Mouse (Mus musculus) MEL (cell line): ENCODE data around the gene Csnk2b. TPM values are rescaled to one million over a fixed set of nuclear protein-coding genes. Genes with fewer than 3 reads are reported as not detected.

Source experiments
- DNase-seq: peaks from one replicate; pipeline ENCODE4 v3.0.0; 2011; ENCODE audit warnings: low read depth, low spot score
- H3K27ac ChIP-seq: 2 replicates; pipeline ENCODE4 v1.5.1; 2012; ENCODE audit warnings: low read depth, mild to moderate bottlenecking, control low read depth, low read length, moderate library complexity; ENCODE audit not compliant: control insufficient read depth
- H3K27me3 ChIP-seq, 2 experiments: fragments of 150-350 bp in 1 of 2; sonication (generic) in 1 of 2; 2 replicates each; pipeline ENCODE4 v1.6.1; 2012; ENCODE audit warnings: low read length in 2 of 2, mild to moderate bottlenecking in 2 of 2, improper control_type of control experiment in 1 of 2, moderate library complexity in 1 of 2; ENCODE audit not compliant: insufficient read depth in 2 of 2, control insufficient read depth in 1 of 2
- H3K36me3 ChIP-seq, 2 experiments: 2 replicates each; pipeline ENCODE4 v1.6.1; 2012 to 2014; ENCODE audit warnings: low read length in 2 of 2, improper control_type of control experiment in 1 of 2, inconsistent platforms in 1 of 2, mild to moderate bottlenecking in 1 of 2; ENCODE audit not compliant: insufficient read depth in 2 of 2, control insufficient read depth in 1 of 2
- H3K4me1 ChIP-seq, 2 experiments: fragments of 150-350 bp in 1 of 2; sonication (generic) in 1 of 2; 2 replicates each; pipeline ENCODE4 v1.6.1; 2012; ENCODE audit warnings: low read length in 2 of 2, improper control_type of control experiment in 1 of 2, mild to moderate bottlenecking in 1 of 2; ENCODE audit not compliant: insufficient read depth in 2 of 2, control insufficient read depth in 1 of 2
- H3K4me3 ChIP-seq, 2 experiments: fragments of 150-350 bp in 1 of 2; sonication (generic) in 1 of 2; 2 replicates each; pipeline ENCODE4 v1.5.1; 2012; ENCODE audit warnings: low read depth in 2 of 2, low read length in 2 of 2, mild to moderate bottlenecking in 2 of 2, moderate library complexity in 2 of 2, control low read depth in 1 of 2, improper control_type of control experiment in 1 of 2; ENCODE audit not compliant: control insufficient read depth in 1 of 2, insufficient read depth in 1 of 2
- H3K79me2 ChIP-seq: 2 replicates; pipeline ENCODE4 v1.6.1; 2012; ENCODE audit warnings: mild to moderate bottlenecking, low read length, moderate library complexity; ENCODE audit not compliant: control insufficient read depth, poor library complexity, insufficient read depth
- H3K9ac ChIP-seq: 2 replicates; pipeline ENCODE4 v1.6.1; 2012; ENCODE audit warnings: low read depth, mild to moderate bottlenecking, control low read depth, low read length, moderate library complexity; ENCODE audit not compliant: control insufficient read depth, poor library complexity, severe bottlenecking
- H3K9me3 ChIP-seq: fragments of 150-350 bp; sonication (generic); replicated peaks from 2 replicates; pipeline ENCODE4 v1.6.1; 2012; ENCODE audit warnings: mild to moderate bottlenecking, low read length, improper control_type of control experiment, moderate library complexity; ENCODE audit not compliant: insufficient read depth
- BHLHE40 ChIP-seq: IDR thresholded peaks from 2 replicates; pipeline ENCODE4 v1.6.1; 2012; ENCODE audit warnings: low read depth, mild to moderate bottlenecking, inconsistent platforms, low read length, improper control_type of control experiment, borderline replicate concordance
- CHD1 ChIP-seq: IDR thresholded peaks from 2 replicates; pipeline ENCODE4 v1.6.1; 2012; ENCODE audit warnings: low read depth, mild to moderate bottlenecking, inconsistent platforms, low read length, improper control_type of control experiment
- CHD2 ChIP-seq: IDR thresholded peaks from 2 replicates; pipeline ENCODE4 v1.6.1; 2011; ENCODE audit warnings: low read length, improper control_type of control experiment
- E2F4 ChIP-seq: IDR thresholded peaks from 2 replicates; pipeline ENCODE4 v1.6.1; 2011; ENCODE audit warnings: low read depth, low read length, improper control_type of control experiment, borderline replicate concordance
- EP300 ChIP-seq, 2 experiments: IDR thresholded peaks; 2 replicates each; pipeline ENCODE4 v1.6.1; 2011; ENCODE audit warnings: improper control_type of control experiment in 2 of 2, low read length in 2 of 2, low read depth in 1 of 2, mild to moderate bottlenecking in 1 of 2
- ETS1 ChIP-seq: IDR thresholded peaks from 2 replicates; pipeline ENCODE4 v1.6.1; 2012; ENCODE audit warnings: low read depth, mild to moderate bottlenecking, inconsistent platforms, low read length, improper control_type of control experiment, moderate library complexity
- GATA1 ChIP-seq: IDR thresholded peaks from 2 replicates; pipeline ENCODE4 v1.6.1; 2011; ENCODE audit warnings: low read depth, low read length, improper control_type of control experiment
- HCFC1 ChIP-seq: IDR thresholded peaks from 2 replicates; pipeline ENCODE4 v1.6.1; 2012; ENCODE audit warnings: low read depth, mild to moderate bottlenecking, inconsistent platforms, low read length, improper control_type of control experiment, moderate library complexity
- JUND ChIP-seq: IDR thresholded peaks from 2 replicates; pipeline ENCODE4 v1.6.1; 2011; ENCODE audit warnings: low read depth, mild to moderate bottlenecking, improper control_type of control experiment, low read length
- KAT2A ChIP-seq: conservative IDR thresholded peaks from 2 replicates; pipeline ENCODE4 v1.6.1; 2012; ENCODE audit warnings: low read depth, low read length, improper control_type of control experiment, inconsistent platforms
- MAX ChIP-seq: IDR thresholded peaks from 2 replicates; pipeline ENCODE4 v1.6.1; 2011; ENCODE audit warnings: low read length, improper control_type of control experiment
- MAZ ChIP-seq: IDR thresholded peaks from 2 replicates; pipeline ENCODE4 v1.6.1; 2012; ENCODE audit warnings: low read depth, mild to moderate bottlenecking, inconsistent platforms, low read length, improper control_type of control experiment
- MEF2A ChIP-seq: IDR thresholded peaks from 2 replicates; pipeline ENCODE4 v1.6.1; 2014; ENCODE audit warnings: low read depth, mild to moderate bottlenecking, inconsistent platforms, low read length, improper control_type of control experiment; ENCODE audit not compliant: poor library complexity, insufficient replicate concordance, severe bottlenecking; ENCODE audit errors: extremely low read depth
- MXI1 ChIP-seq: IDR thresholded peaks from 2 replicates; pipeline ENCODE4 v1.6.1; 2011; ENCODE audit warnings: mild to moderate bottlenecking, low read depth, low read length, improper control_type of control experiment
- MYB ChIP-seq: IDR thresholded peaks from 2 replicates; pipeline ENCODE4 v1.6.1; 2011; ENCODE audit warnings: mild to moderate bottlenecking, low read depth, low read length, improper control_type of control experiment
- MYC ChIP-seq: IDR thresholded peaks from 2 replicates; pipeline ENCODE4 v1.6.1; 2011; ENCODE audit warnings: low read depth, mild to moderate bottlenecking, low read length, improper control_type of control experiment, moderate library complexity
- POLR2AphosphoS2 ChIP-seq: IDR thresholded peaks from 2 replicates; pipeline ENCODE4 v1.6.1; 2011; ENCODE audit warnings: low read length, improper control_type of control experiment
- POLR2AphosphoS5 ChIP-seq: IDR thresholded peaks from 2 replicates; pipeline ENCODE4 v1.6.1; 2012; ENCODE audit warnings: low read depth, borderline replicate concordance, mild to moderate bottlenecking, inconsistent platforms, low read length, moderate library complexity, mixed read lengths
- RAD21 ChIP-seq: IDR thresholded peaks from 2 replicates; pipeline ENCODE4 v1.6.1; 2011; ENCODE audit warnings: mild to moderate bottlenecking, low read depth, low read length, improper control_type of control experiment
- SIN3A ChIP-seq: IDR thresholded peaks from 2 replicates; pipeline ENCODE4 v1.6.1; 2012; ENCODE audit warnings: low read length, improper control_type of control experiment, inconsistent platforms
- SMC3 ChIP-seq: IDR thresholded peaks from 2 replicates; pipeline ENCODE4 v1.6.1; 2011; ENCODE audit warnings: low read depth, low read length, improper control_type of control experiment
- TAL1 ChIP-seq: IDR thresholded peaks from 2 replicates; pipeline ENCODE4 v1.6.1; 2012; ENCODE audit warnings: mild to moderate bottlenecking, inconsistent platforms, low read length, moderate library complexity, mixed read lengths
- TBP ChIP-seq: IDR thresholded peaks from 2 replicates; pipeline ENCODE4 v1.8.0; 2011; ENCODE audit warnings: low read depth, low read length, improper control_type of control experiment
- TCF12 ChIP-seq: IDR thresholded peaks from 2 replicates; pipeline ENCODE4 v1.6.1; 2014; ENCODE audit warnings: low read depth, mild to moderate bottlenecking, inconsistent platforms, low read length, improper control_type of control experiment, moderate library complexity
- UBTF ChIP-seq: IDR thresholded peaks from 2 replicates; pipeline ENCODE4 v1.6.1; 2012; ENCODE audit warnings: low read depth, mild to moderate bottlenecking, inconsistent platforms, low read length, improper control_type of control experiment, moderate library complexity, borderline replicate concordance; ENCODE audit not compliant: insufficient read depth
- USF1 ChIP-seq: IDR thresholded peaks from 2 replicates; pipeline ENCODE4 v1.6.1; 2014; ENCODE audit warnings: low read depth, mild to moderate bottlenecking, inconsistent platforms, low read length, improper control_type of control experiment, moderate library complexity
- USF2 ChIP-seq, 2 experiments: IDR thresholded peaks; 2 replicates each; pipeline ENCODE4 v1.6.1; 2011 to 2012; ENCODE audit warnings: improper control_type of control experiment in 2 of 2, low read length in 2 of 2, borderline replicate concordance in 1 of 2, inconsistent platforms in 1 of 2, low read depth in 1 of 2, mild to moderate bottlenecking in 1 of 2; ENCODE audit not compliant: insufficient read depth in 1 of 2
- ZC3H11A ChIP-seq: IDR thresholded peaks from 2 replicates; pipeline ENCODE4 v1.6.1; 2012; ENCODE audit warnings: low read depth, mild to moderate bottlenecking, inconsistent platforms, low read length, improper control_type of control experiment
- ZNF384 ChIP-seq: IDR thresholded peaks from 2 replicates; pipeline ENCODE4 v1.6.1; 2012; ENCODE audit warnings: low read depth, mild to moderate bottlenecking, inconsistent platforms, low read length, improper control_type of control experiment
- polyA plus RNA-seq, 2 experiments: library from polyadenylated mRNA; stranded (reverse) in 1 of 2; unstranded in 1 of 2; fragments of >175 nt in 1 of 2; fragments of >200 nt in 1 of 2; gene quantifications; 2 replicates each; pipeline versions ENCODE4 v1.2.1 to v1.2.4; 2012; ENCODE audit warnings: low replicate concordance in 2 of 2, low read depth in 1 of 2; ENCODE audit not compliant: insufficient read length in 2 of 2, insufficient read depth in 1 of 2, missing spikeins in 1 of 2
- total RNA-seq: library from RNA; depleted of rRNA; stranded (reverse); fragments of 300-350 nt; gene quantifications from 2 replicates; pipeline ENCODE4 v1.2.3, GENCODE M21; 2012

Gene Csnk2b
- total and polyA plus RNA-seq, 3 experiments, result 222 to 607 TPM; not detected in 1

DNA sequence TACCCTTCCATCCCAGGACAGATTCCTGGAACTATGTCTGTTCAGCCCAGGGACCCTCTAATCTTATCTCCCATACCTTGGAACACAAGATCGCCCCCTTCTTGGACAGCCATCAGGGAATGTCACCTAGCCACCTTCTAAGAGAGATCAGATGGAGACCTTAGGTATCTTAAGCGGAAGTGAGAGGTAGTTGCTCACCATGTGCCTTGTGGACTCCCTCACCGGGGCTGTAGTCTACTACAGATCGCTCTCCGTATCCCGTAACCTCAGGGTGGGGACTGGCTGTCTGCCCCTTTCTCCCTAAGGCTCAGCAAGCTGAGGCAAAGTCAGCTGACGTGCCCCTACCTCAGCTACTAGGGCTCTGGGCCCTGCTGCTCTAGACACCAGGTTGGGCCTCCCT, 17.8 kb downstream of the Csnk2b start:
- peak overlapping the region; percentile 96 for H3K27ac ChIP-seq
- H3K4me1 ChIP-seq, result peaks cover 22 to 36% of the 10 kb centered on the region in 2 experiments
- H3K36me3 ChIP-seq, result peaks cover 0 to 31% of the 10 kb centered on the region in 2 experiments; a peak in 3 of 4 replicates
- H3K9me3 ChIP-seq, result no peaks in the 10 kb centered on the region
- peak overlapping the region in 1 of 2 experiments; percentile 5; a peak in 1 of 4 replicates for H3K4me3 ChIP-seq
- peak; percentile 61 for DNase-seq
- H3K27me3 ChIP-seq, result no peaks in the 10 kb centered on the region
- peak overlapping the region; percentile 64 for H3K9ac ChIP-seq
- no peak for TF ChIP-seq MXI1
- no peak for TF ChIP-seq JUND
- peak; percentile 58; the same call in 1 of the 2 replicates for TF ChIP-seq MYC
- 0 out of 2 replicates have a peak, but pooled peaks have one; percentile 13 for TF ChIP-seq TAL1
- peak in 1 of 2 experiments; percentile 50; a peak in 2 of 4 replicates for TF ChIP-seq EP300 (IDR thresholded peaks at IDR 0.05; ENCODE audit: low read depth in 1 of 2, low read length in 2 of 2)
- no peak for TF ChIP-seq UBTF
- peak; percentile 72 for TF ChIP-seq MAX
- 0 out of 2 replicates have a peak, but pooled peaks have one; percentile 19 for TF ChIP-seq MAZ
- H3K79me2 ChIP-seq, result no peaks in the 10 kb centered on the region

- peaks cover 22 to 36% of the 10 kb centered on the region in 2 experiments for H3K4me1 ChIP-seq
- H3K36me3 ChIP-seq, result peaks cover 0 to 31% of the 10 kb centered on the region in 2 experiments; a peak in 3 of 4 replicates
- peak overlapping the region; percentile 64 for H3K9ac ChIP-seq
- peak overlapping the region; percentile 96 for H3K27ac ChIP-seq
- DNase-seq, result peak; percentile 95
- no peaks in the 10 kb centered on the region for H3K27me3 ChIP-seq
- no peak overlapping the region for H3K4me3 ChIP-seq
- H3K79me2 ChIP-seq, result no peaks in the 10 kb centered on the region
- H3K9me3 ChIP-seq, result no peaks in the 10 kb centered on the region
- TF ChIP-seq ZC3H11A (no peak), MXI1 (peak; percentile 83), E2F4 (no peak), EP300 (IDR thresholded peaks at IDR 0.05; ENCODE audit: low read depth in 1 of 2, low read length in 2 of 2) (peak; percentile 88 to 95), ETS1 (peak; percentile 96), RAD21 (no peak), JUND (no peak), ZNF384 (no peak), CHD2 (peak; percentile 82), KAT2A (no peak), USF1 (no peak), UBTF (no peak), HCFC1 (peak; percentile 50; the same call in 1 of the 2 replicates), CHD1 (no peak; the same call in 1 of the 2 replicates), TBP (0 out of 2 replicates have a peak, but pooled peaks have one; percentile 61), MYC (peak; percentile 63), MYB (peak; percentile 86), SIN3A (peak; percentile 92), MAZ (peak; percentile 91), SMC3 (no peak), POLR2AphosphoS2 (no peak; the same call in 1 of the 2 replicates), MEF2A (no peak), USF2 (IDR thresholded peaks at IDR 0.05; ENCODE audit: borderline replicate concordance in 1 of 2, insufficient read depth in 1 of 2, low read depth in 1 of 2, low read length in 2 of 2) (no peak), GATA1 (peak; percentile 88), BHLHE40 (peak; percentile 66; the same call in 1 of the 2 replicates), TCF12 (peak; percentile 86), POLR2AphosphoS5 (no peak)
Observed at GRCm38 (mm10) chr17:35103221-35103690, 18.6 kb downstream of the Csnk2b start.
